Mouse (Mus musculus) liver, embryonic 11.5 days (tissue): ENCODE data around the gene Nlrp4c. TPM values are rescaled to one million over a fixed set of nuclear protein-coding genes. Genes with fewer than 3 reads are reported as not detected.

Experiments used
- ATAC-seq: fragments of 200-750 bp; cut with Nextera tagmentation; replicated peaks from 2 replicates; pipeline ENCODE4 v1.8.0; 2017; ENCODE audit warnings: moderate number of reproducible peaks, mild to moderate bottlenecking, moderate TSS enrichment, moderate library complexity; ENCODE audit not compliant: low FRiP score
- DNase-seq: peaks from one replicate; pipeline ENCODE4 v3.0.0-alpha.2; 2017; ENCODE audit warnings: low spot score
- H3K27ac ChIP-seq: fragments of 300-500 bp; sonication (generic); 2 replicates; pipeline ENCODE4 v1.5.1; 2014; ENCODE audit warnings: mild to moderate bottlenecking, low read depth, low read length, control low read depth
- H3K27me3 ChIP-seq: fragments of 300-500 bp; sonication (generic); replicated peaks from 2 replicates; pipeline ENCODE4 v1.6.1; 2014; ENCODE audit warnings: low read length, mixed read lengths; ENCODE audit not compliant: control insufficient read depth, insufficient read depth
- H3K36me3 ChIP-seq: fragments of 300-500 bp; sonication (generic); 2 replicates; pipeline ENCODE4 v1.6.1; 2014; ENCODE audit warnings: mild to moderate bottlenecking, low read length, moderate library complexity, mixed read lengths; ENCODE audit not compliant: control insufficient read depth, insufficient read depth
- H3K4me1 ChIP-seq: fragments of 300-500 bp; sonication (generic); replicated peaks from 2 replicates; pipeline ENCODE4 v1.6.1; 2014; ENCODE audit warnings: low read length, mixed read lengths; ENCODE audit not compliant: control insufficient read depth, insufficient read depth
- H3K4me2 ChIP-seq: fragments of 300-500 bp; sonication (generic); 2 replicates; pipeline ENCODE4 v1.6.1; 2014; ENCODE audit warnings: mild to moderate bottlenecking, control low read depth, moderate library complexity
- H3K4me3 ChIP-seq: fragments of 300-500 bp; sonication (generic); 2 replicates; pipeline ENCODE4 v1.5.1; 2014; ENCODE audit warnings: low read depth, low read length, control low read depth
- H3K9ac ChIP-seq: fragments of 300-500 bp; sonication (generic); 2 replicates; pipeline ENCODE4 v1.6.1; 2014; ENCODE audit warnings: low read depth, low read length, control low read depth
- H3K9me3 ChIP-seq: fragments of 300-500 bp; sonication (generic); 2 replicates; pipeline ENCODE4 v1.6.1; 2016; ENCODE audit warnings: low read length, inconsistent platforms, mixed read lengths; ENCODE audit not compliant: control insufficient read depth
- WGBS: fragments of 180-500 bp; shearing (Covaris S2); extraction: QIAGEN DNeasy Blood & Tissue Kit; methylation state at CpG from one replicate; pipeline ENCODE4 v1.1.7; 2014; 5-methylcytosine and 5-hydroxymethylcytosine counted together
- polyA plus RNA-seq: library from polyadenylated mRNA; unstranded; fragments of >200 nt; fragmentation: Nextera tagmentation; extraction: Ambion mirVana; gene quantifications from 2 replicates; pipeline ENCODE4 v1.2.1, GENCODE M21; 2014

Nlrp4c gene
- polyA plus RNA-seq, 1 experiment from 2014 or later: not detected

DNA sequence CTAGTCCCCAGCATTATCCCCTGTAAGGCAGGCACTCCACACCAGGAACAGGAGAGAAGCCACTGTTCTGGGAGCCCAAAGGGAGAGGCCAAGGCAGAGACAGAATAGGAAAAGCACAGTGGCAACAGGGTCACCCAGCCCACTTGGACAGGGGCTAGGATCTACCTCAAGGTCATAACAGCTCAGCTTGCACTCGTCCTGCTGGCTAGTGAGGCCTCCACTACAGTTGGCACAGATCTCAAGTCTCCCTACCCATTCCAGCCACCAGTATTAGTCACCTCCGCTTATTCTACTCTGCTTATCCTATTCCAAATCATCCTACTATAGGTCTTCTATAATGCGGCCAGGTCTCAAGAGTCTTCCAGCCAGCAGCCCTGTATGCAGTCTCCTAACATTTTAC, 108.2 kb downstream of the Nlrp4c start:
- H3K27me3 ChIP-seq: no peaks in the 10 kb centered on the region
- 85% methylated on average over 3 of the region's 3 CpGs for WGBS
- H3K27ac ChIP-seq: no peak overlapping the region
- ATAC-seq (no peak), DNase-seq (no peak)
- no peaks in the 10 kb centered on the region; the same call in 1 of the 2 replicates for H3K36me3 ChIP-seq
- no peaks in the 10 kb centered on the region for H3K9me3 ChIP-seq
- no peak overlapping the region for H3K9ac ChIP-seq
- no peak overlapping the region for H3K4me3 ChIP-seq
- peaks cover 41% of the 10 kb centered on the region for H3K4me1 ChIP-seq
- H3K4me2 ChIP-seq: no peak overlapping the region

DNA sequence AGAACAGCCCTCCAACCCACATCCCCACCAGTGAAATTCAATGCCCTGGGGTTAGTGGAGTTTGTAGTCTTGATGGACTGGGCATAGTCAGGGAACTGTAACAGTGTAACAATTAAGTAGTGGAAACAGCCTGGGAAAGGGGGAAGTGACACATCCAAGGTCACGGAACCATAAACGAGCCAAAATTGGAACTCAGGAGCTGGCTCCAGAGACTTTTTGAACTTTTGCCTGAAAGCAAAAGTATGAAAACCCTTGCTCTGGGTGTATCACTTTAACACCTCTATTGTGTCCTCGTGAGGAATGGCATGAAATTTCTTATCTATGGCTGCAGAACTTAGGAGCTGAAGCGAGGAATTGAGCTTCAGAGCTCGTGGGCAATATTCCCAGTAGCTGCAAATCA, 109.2 kb downstream of the Nlrp4c start:
- Histone ChIP-seq H3K9me3 (no peaks in the 10 kb centered on the region), H3K9ac (peak overlapping the region; percentile 93), H3K4me2 (peak overlapping the region; percentile 90), H3K27ac (peak overlapping the region; percentile 92; the same call in 1 of the 2 replicates), H3K4me3 (peak overlapping the region; percentile 88), H3K27me3 (no peaks in the 10 kb centered on the region), H3K4me1 (peaks cover 32% of the 10 kb centered on the region), H3K36me3 (no peaks in the 10 kb centered on the region; the same call in 1 of the 2 replicates)
- DNase-seq (no peak), ATAC-seq (no peak)
- WGBS: 56% methylated on average over 5 of the region's 5 CpGs

Other genes with a start within 250 kb of the Nlrp4c start
- not detected in 2 replicates for gene Vmn1r63, start 239.7 kb upstream of the Nlrp4c start, polyA plus RNA-seq
- not detected in 2 replicates for gene Vmn1r64, start 160.6 kb upstream of the Nlrp4c start, polyA plus RNA-seq
- not detected in 2 replicates for gene Vmn1r65, start 34.2 kb upstream of the Nlrp4c start, polyA plus RNA-seq
- 15.2 and 15.6 TPM in 2 replicates for gene Zfp787, start 110.8 kb downstream of the Nlrp4c start, polyA plus RNA-seq
- gene Zfp444, start 127.1 kb downstream of the Nlrp4c start, polyA plus RNA-seq: 44.6 and 46.8 TPM in 2 replicates
- not detected in 2 replicates for gene Galp, start 151.9 kb downstream of the Nlrp4c start, polyA plus RNA-seq
- not detected in 2 replicates for gene Zscan5b, start 177.1 kb downstream of the Nlrp4c start, polyA plus RNA-seq
- gene Epp13, start 207.5 kb downstream of the Nlrp4c start, polyA plus RNA-seq: not detected in 2 replicates
- gene Zfp667, start 241.4 kb downstream of the Nlrp4c start, polyA plus RNA-seq: 9.9 and 10.3 TPM in 2 replicates